14 mouse cellular contexts compared by ENCODE assay signal in genomic region chr17:28824896-28825295, GRCm38 (mm10). TPM values are rescaled to one million over a fixed set of nuclear protein-coding genes. Genes with fewer than 3 reads are reported as not detected.
DNase-seq lines count a peak whose midpoint lies in the region; ATAC-seq and TF ChIP-seq lines count a peak whose summit lies in the region.
"Had no signal": no experiment of that assay in that cellular context is flagged by ENCODE, and none has a peak within 500 bp of the region (broad histone marks: within the 10 kb centered on the region; RNA-seq: fewer than 3 reads in every experiment).

No protein-coding gene starts in this region.

- H3K4me1 ChIP-seq in heart, postnatal 0 days (ENCODE audit: control insufficient read depth, insufficient read depth): 0 out of 2 replicates have a peak, but pooled peaks cover 6% of the 10 kb centered on the region
- no peaks in the 10 kb centered on the region; the same call in 1 of the 2 replicates for H3K4me1 ChIP-seq in testis, adult 2 months (ENCODE audit: control insufficient read depth, insufficient read depth, low read length)
- peaks cover 56% of the 10 kb centered on the region for H3K4me1 ChIP-seq in liver, embryonic 11.5 days (replicated peaks; ENCODE audit: control insufficient read depth, insufficient read depth, low read length)

- H3K4me3 ChIP-seq in heart, postnatal 0 days (ENCODE audit: low read depth, low read length): no peak overlapping the region
- H3K4me3 ChIP-seq in testis, adult 2 months (ENCODE audit: control insufficient read depth, low read depth, low read length): peak overlapping the region; percentile 65; the same call in 1 of the 2 replicates
- peak overlapping the region; percentile 36 for H3K4me3 ChIP-seq in liver, embryonic 11.5 days (ENCODE audit: low read depth, low read length)

- H3K27me3 ChIP-seq in heart, postnatal 0 days (ENCODE audit: control insufficient read depth, insufficient read depth, low read length): no peaks in the 10 kb centered on the region
- H3K27me3 ChIP-seq in testis, adult 2 months (ENCODE audit: control insufficient read depth, insufficient read depth, low read length): no peaks in the 10 kb centered on the region
- no peaks in the 10 kb centered on the region for H3K27me3 ChIP-seq in liver, embryonic 11.5 days (replicated peaks; ENCODE audit: control insufficient read depth, insufficient read depth, low read length)
- H3K27me3 ChIP-seq: CH12.LX had no signal

- WGBS in heart, postnatal 0 days: 62% methylated on average over 6 of the region's 6 CpGs
- 73% methylated on average over 6 of the region's 6 CpGs for WGBS in liver, embryonic 11.5 days

- H3K9me3 ChIP-seq in heart, postnatal 0 days (replicated peaks; ENCODE audit: control insufficient read depth, low read length): no peaks in the 10 kb centered on the region
- no peaks in the 10 kb centered on the region for H3K9me3 ChIP-seq in liver, embryonic 11.5 days (ENCODE audit: control insufficient read depth, low read length)

- TF ChIP-seq EP300 in heart, postnatal 0 days (IDR thresholded peaks at IDR 0.05; ENCODE audit: low read depth): no peak

- TF ChIP-seq POLR2A in testis, adult 2 months (IDR thresholded peaks at IDR 0.05; ENCODE audit: control insufficient read depth, low read depth, low read length): no peak

- no peak for TF ChIP-seq CTCF in heart, postnatal 0 days (IDR thresholded peaks at IDR 0.05; ENCODE audit: low read depth)
- no peak for TF ChIP-seq CTCF in testis, adult 2 months (IDR thresholded peaks at IDR 0.05; ENCODE audit: control insufficient read depth, insufficient read depth, insufficient replicate concordance, low read depth, low read length)

- peak overlapping the region; percentile 43; the same call in 1 of the 2 replicates for H3K27ac ChIP-seq in heart, postnatal 0 days (ENCODE audit: low read depth)
- H3K27ac ChIP-seq in testis, adult 2 months (ENCODE audit: control insufficient read depth, insufficient read depth, low read depth, low read length): no peak overlapping the region
- peak overlapping the region; percentile 85; the same call in 1 of the 2 replicates for H3K27ac ChIP-seq in liver, embryonic 11.5 days (ENCODE audit: low read depth, low read length)

- intact Hi-C loops in heart, postnatal 14 days (cut with DNase I): no loop called here

- ATAC-seq in heart, postnatal 0 days (ENCODE audit: insufficient read depth, low read depth): 0 out of 2 replicates have a peak, but pooled peaks have one; percentile 22
- ATAC-seq in liver, embryonic 11.5 days (replicated peaks; ENCODE audit: low FRiP score): no peak
- ATAC-seq: midbrain, embryonic 16.5 days had no signal

- H3K9ac ChIP-seq in heart, postnatal 0 days (replicated peaks; ENCODE audit: low read depth, low read length): no peak overlapping the region
- peak overlapping the region; percentile 64 for H3K9ac ChIP-seq in liver, embryonic 11.5 days (ENCODE audit: low read depth, low read length)

- H3K4me2 ChIP-seq in heart, postnatal 0 days (ENCODE audit: low read depth, low read length): no peak overlapping the region
- peak overlapping the region; percentile 60 for H3K4me2 ChIP-seq in liver, embryonic 11.5 days

- DNase-seq in heart, postnatal 0 days (ENCODE audit: low spot score): no peak
- no peak for DNase-seq in heart, postnatal 14 days
- DNase-seq in testis, postnatal 10 days (ENCODE audit: low spot score): no peak
- no peak for DNase-seq in liver, embryonic 11.5 days (ENCODE audit: low spot score)
- no peak for DNase-seq in lung, postnatal 14 days
- DNase-seq in kidney, adult 18-20 months: no peak
- DNase-seq: adrenal gland, adult 2 months; cerebellum, adult 11 months; embryo, embryonic 11 days; gastrocnemius, postnatal 10 days; kidney, postnatal 25 days had no signal

- H3K36me3 ChIP-seq in heart, postnatal 0 days (replicated peaks; ENCODE audit: control insufficient read depth, insufficient read depth, low read length): peaks cover 89% of the 10 kb centered on the region
- peaks cover 4% of the 10 kb centered on the region for H3K36me3 ChIP-seq in testis, adult 2 months (ENCODE audit: control insufficient read depth, insufficient read depth, low read length)
- H3K36me3 ChIP-seq in liver, embryonic 11.5 days (ENCODE audit: control insufficient read depth, insufficient read depth, low read length): peaks cover 48% of the 10 kb centered on the region

RNA-seq across cellular contexts. Expression of gene Brpf3, which starts 24.0 kb away (rescaled TPM):
- 4.6 and 27.8 TPM in 2 replicates for total RNA-seq in heart, postnatal 0 days (2014; rRNA removed; ENCODE audit: low replicate concordance)
- 2.7 and 3.4 TPM in 2 replicates for polyA plus RNA-seq in heart, postnatal 0 days (2015; fragmentation: Nextera tagmentation; extraction: Ambion mirVana)
- total RNA-seq in heart, postnatal 14 days (2021): 10 to 100 TPM; 17.2 to 18.5 TPM
- 134 and 137 TPM in 2 replicates for polyA plus RNA-seq in testis, adult 2 months (2012; rRNA removed)
- 29.3 and 34.8 TPM in 2 replicates for polyA plus RNA-seq in liver, embryonic 11.5 days (2014; fragmentation: Nextera tagmentation; extraction: Ambion mirVana)

RNA-seq across cellular contexts. Expression of gene Pnpla1, which starts 33.3 kb away (rescaled TPM):
- not detected in 2 replicates for total RNA-seq in heart, postnatal 0 days (2014; rRNA removed; ENCODE audit: low replicate concordance)
- 0.03 and 0.04 TPM in 2 replicates for polyA plus RNA-seq in heart, postnatal 0 days (2015; fragmentation: Nextera tagmentation; extraction: Ambion mirVana)
- total RNA-seq in heart, postnatal 14 days (2021): not detected
- 0.76 and 0.79 TPM in 2 replicates for polyA plus RNA-seq in testis, adult 2 months (2012; rRNA removed)
- 0.05 TPM in 1 of 2 replicates, not detected in the other for polyA plus RNA-seq in liver, embryonic 11.5 days (2014; fragmentation: Nextera tagmentation; extraction: Ambion mirVana)
- total RNA-seq: CH12.LX; gastrocnemius, postnatal 10 days had no signal
- polyA plus RNA-seq: midbrain, embryonic 16.5 days had no signal

RNA-seq across cellular contexts. Expression of gene Mapk13, which starts 55.8 kb away (rescaled TPM):
- total RNA-seq in heart, postnatal 0 days (2014; rRNA removed; ENCODE audit: low replicate concordance): 0.65 and 3.8 TPM in 2 replicates
- polyA plus RNA-seq in heart, postnatal 0 days (2015; fragmentation: Nextera tagmentation; extraction: Ambion mirVana): 0.78 and 1.1 TPM in 2 replicates
- total RNA-seq in heart, postnatal 14 days (2021): under 1 TPM; 0.17 to 0.33 TPM
- 2.1 and 2.8 TPM in 2 replicates for polyA plus RNA-seq in testis, adult 2 months (2012; rRNA removed)
- polyA plus RNA-seq in liver, embryonic 11.5 days (2014; fragmentation: Nextera tagmentation; extraction: Ambion mirVana): 5.0 and 5.5 TPM in 2 replicates
- total RNA-seq: CH12.LX had no signal
